Mouse (Mus musculus): ENCODE results near the gene Utrn. TPM values are rescaled to one million over a fixed set of nuclear protein-coding genes. Genes with fewer than 3 reads are reported as not detected.

The Utrn gene
- total RNA-seq, 1 experiment from 2014 or later: 63.7 TPM

GRCm38 (mm10) chr10:12787965-12788364 lies 81.2 kb downstream of the Utrn start:
- no peak for ATAC-seq (replicated peaks in 1 of 2; ENCODE audit: insufficient read depth in 1 of 2, low FRiP score in 2 of 2, low TSS enrichment in 1 of 2, low read depth in 1 of 2, poor library complexity in 2 of 2, severe bottlenecking in 2 of 2)

DNA sequence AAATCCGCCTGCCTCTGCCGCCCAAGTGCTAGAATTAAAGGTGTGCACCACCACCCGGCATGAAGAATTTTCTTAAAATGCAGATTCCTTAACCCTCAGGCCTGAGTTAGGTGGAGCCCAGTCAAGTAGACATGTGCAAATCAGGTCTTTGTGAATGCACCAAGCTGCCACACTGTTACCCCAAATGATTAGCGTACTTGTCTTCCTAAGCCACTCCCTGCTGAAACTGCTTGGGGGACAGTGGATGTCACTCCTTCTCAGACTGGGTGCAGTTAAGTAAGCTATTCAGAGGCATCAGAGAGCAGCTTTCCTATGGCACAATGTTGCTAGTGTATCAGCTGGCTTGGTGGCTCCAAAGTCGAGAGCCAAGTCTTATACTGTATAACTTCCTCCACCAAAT lies 83.9 kb downstream of the Utrn start:
- ATAC-seq (replicated peaks in 1 of 2; ENCODE audit: insufficient read depth in 1 of 2, low FRiP score in 2 of 2, low TSS enrichment in 1 of 2, low read depth in 1 of 2, poor library complexity in 2 of 2, severe bottlenecking in 2 of 2): no peak

DNA sequence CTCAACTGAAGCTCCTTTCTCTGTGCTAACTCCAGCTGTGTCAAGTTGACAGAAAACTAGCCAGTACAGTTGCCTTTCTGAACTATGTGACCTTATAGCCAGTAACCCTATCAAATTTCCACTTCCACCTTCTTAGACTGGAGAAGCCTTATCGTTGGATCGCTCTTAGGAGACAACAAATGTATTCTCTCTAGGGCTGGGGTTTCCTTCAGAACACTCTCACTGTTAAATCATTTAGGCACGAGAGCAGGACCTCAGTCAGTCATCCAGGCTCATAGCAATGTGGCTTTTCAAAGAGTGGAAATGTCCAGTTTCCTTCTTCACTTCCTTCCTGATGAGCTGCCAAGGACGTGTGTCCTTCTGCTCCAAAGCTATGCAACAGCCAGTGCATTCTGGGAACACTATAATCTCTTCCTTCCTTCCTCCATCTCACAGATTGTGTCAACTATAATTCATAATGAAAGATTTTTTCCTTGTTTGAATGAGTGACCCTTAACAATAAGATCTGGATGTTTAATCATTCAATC lies 87.7 kb downstream of the Utrn start:
- no peak for ATAC-seq (replicated peaks in 1 of 2; ENCODE audit: insufficient read depth in 1 of 2, low FRiP score in 2 of 2, low TSS enrichment in 1 of 2, low read depth in 1 of 2, poor library complexity in 2 of 2, severe bottlenecking in 2 of 2)

- ATAC-seq (replicated peaks in 1 of 2; ENCODE audit: insufficient read depth in 1 of 2, low FRiP score in 2 of 2, low TSS enrichment in 1 of 2, low read depth in 1 of 2, poor library complexity in 2 of 2, severe bottlenecking in 2 of 2): 0 out of 4 replicates have a peak, but pooled peaks of 1 of the 2 experiments have one; percentile 2
These were observed 96.0 kb downstream of the Utrn start for GRCm38 (mm10) chr10:12773178-12773577.

- no peak for ATAC-seq (replicated peaks in 1 of 2; ENCODE audit: insufficient read depth in 1 of 2, low FRiP score in 2 of 2, low TSS enrichment in 1 of 2, low read depth in 1 of 2, poor library complexity in 2 of 2, severe bottlenecking in 2 of 2)
These were observed 97.7 kb downstream of the Utrn start for GRCm38 (mm10) chr10:12771511-12771910.

- ATAC-seq (replicated peaks in 1 of 2; ENCODE audit: insufficient read depth in 1 of 2, low FRiP score in 2 of 2, low TSS enrichment in 1 of 2, low read depth in 1 of 2, poor library complexity in 2 of 2, severe bottlenecking in 2 of 2): no peak
These were observed 106.5 kb downstream of the Utrn start for GRCm38 (mm10) chr10:12762668-12763067.

DNA sequence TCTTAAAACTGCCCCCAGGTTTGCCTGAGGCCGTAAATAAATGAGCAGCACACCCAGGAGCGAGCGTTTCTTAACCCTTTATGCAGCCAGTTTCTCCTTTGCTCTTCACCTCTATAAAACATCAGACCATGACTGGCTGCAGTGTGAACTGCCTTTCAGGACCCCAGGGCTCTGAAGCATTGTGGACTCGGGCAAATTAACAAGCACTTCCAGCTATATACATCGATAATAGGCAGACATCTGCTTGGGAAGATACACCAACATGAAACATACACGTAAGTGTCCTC lies 110.5 kb downstream of the Utrn start:
- ATAC-seq (replicated peaks in 1 of 2; ENCODE audit: insufficient read depth in 1 of 2, low FRiP score in 2 of 2, low TSS enrichment in 1 of 2, low read depth in 1 of 2, poor library complexity in 2 of 2, severe bottlenecking in 2 of 2): no peak

DNA sequence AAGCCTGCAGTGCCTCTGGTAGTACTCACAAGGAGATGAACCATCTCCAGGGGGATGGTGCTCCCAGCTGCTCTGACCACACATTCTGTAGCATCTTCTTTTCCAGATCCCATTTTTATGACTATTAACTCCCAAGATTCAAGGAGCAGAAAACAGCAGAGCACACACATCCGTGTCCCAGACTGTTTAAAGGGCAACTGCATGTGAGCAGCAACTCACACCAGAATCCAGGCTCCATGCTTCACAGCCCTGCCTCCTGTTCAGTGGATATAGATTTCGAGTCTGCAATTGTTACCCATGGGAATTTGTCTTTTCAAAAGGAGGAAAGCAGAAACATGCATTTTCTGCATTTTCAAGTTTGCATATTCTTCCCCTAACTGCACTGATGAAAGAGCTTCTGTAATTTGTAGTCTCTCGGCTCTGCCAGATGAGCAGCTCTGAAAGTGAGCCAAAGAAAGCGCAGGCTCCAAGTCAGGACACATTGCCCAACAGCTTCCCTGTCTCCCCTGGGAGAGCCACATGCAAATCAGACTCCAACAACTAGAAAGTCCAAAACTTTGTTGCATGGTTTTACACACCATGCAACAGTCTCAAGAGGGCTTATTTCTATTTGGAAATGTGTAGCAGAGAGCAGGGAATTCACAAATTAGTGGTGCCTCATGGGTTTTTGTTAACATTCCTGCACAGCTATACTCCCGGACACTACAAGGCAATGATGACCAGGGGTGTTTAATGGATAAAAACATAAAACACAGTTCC lies 111.0 kb downstream of the Utrn start:
- no peak for ATAC-seq (replicated peaks in 1 of 2; ENCODE audit: insufficient read depth in 1 of 2, low FRiP score in 2 of 2, low TSS enrichment in 1 of 2, low read depth in 1 of 2, poor library complexity in 2 of 2, severe bottlenecking in 2 of 2)

DNA sequence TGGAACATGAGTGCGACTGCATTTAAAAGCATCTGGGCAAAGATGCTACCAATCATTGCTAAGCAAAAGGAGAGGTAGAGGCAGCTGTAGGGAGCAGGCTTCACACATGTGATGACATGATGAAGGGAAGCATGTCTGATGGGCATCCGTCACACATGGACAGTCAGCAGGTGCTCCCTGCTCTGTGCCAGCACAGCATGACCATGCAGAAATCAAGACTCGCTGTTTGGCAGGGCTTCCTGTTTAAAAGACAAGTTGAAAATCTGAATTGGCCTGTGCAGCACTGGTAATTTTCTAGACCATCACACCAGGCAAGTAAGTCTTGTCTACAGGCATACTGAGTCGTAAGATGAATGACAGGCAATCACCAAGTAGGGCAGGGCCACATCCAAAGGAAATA lies 112.5 kb downstream of the Utrn start:
- peak; percentile 63 to 83; a peak in 3 of 4 replicates for ATAC-seq (replicated peaks in 1 of 2; ENCODE audit: insufficient read depth in 1 of 2, low FRiP score in 2 of 2, low TSS enrichment in 1 of 2, low read depth in 1 of 2, poor library complexity in 2 of 2, severe bottlenecking in 2 of 2)

- no peak for ATAC-seq (replicated peaks in 1 of 2; ENCODE audit: insufficient read depth in 1 of 2, low FRiP score in 2 of 2, low TSS enrichment in 1 of 2, low read depth in 1 of 2, poor library complexity in 2 of 2, severe bottlenecking in 2 of 2)
These were observed 114.3 kb downstream of the Utrn start for GRCm38 (mm10) chr10:12754911-12755310.

DNA sequence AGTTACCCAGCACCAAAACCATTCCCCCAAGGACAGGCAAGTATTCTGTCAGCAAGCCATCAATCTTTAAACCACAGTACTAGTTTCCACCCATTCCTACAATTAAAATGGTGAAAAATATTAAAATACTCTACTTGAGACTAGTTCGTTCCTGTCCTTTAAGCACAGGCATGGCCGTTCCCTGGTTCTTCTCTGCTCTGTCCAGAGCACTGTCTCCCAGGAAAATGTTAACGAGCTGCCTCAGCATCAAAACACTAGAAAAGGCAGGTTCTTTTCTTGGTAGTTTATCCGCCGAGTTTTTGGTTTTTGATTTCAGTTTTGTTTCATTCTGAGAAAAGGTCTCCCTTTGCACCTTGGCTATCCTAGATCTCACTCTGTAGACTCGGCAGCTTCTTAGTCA lies 115.0 kb downstream of the Utrn start:
- no peak for ATAC-seq (replicated peaks in 1 of 2; ENCODE audit: insufficient read depth in 1 of 2, low FRiP score in 2 of 2, low TSS enrichment in 1 of 2, low read depth in 1 of 2, poor library complexity in 2 of 2, severe bottlenecking in 2 of 2)

GRCm38 (mm10) chr10:12743717-12744116 lies 125.4 kb downstream of the Utrn start:
- peak; percentile 69 to 73 for ATAC-seq (replicated peaks in 1 of 2; ENCODE audit: insufficient read depth in 1 of 2, low FRiP score in 2 of 2, low TSS enrichment in 1 of 2, low read depth in 1 of 2, poor library complexity in 2 of 2, severe bottlenecking in 2 of 2)

- no peak for ATAC-seq (replicated peaks in 1 of 2; ENCODE audit: insufficient read depth in 1 of 2, low FRiP score in 2 of 2, low TSS enrichment in 1 of 2, low read depth in 1 of 2, poor library complexity in 2 of 2, severe bottlenecking in 2 of 2)
These were observed 129.7 kb downstream of the Utrn start for GRCm38 (mm10) chr10:12739302-12739987.

GRCm38 (mm10) chr10:12737926-12738325 lies 131.2 kb downstream of the Utrn start:
- no peak for ATAC-seq (replicated peaks in 1 of 2; ENCODE audit: insufficient read depth in 1 of 2, low FRiP score in 2 of 2, low TSS enrichment in 1 of 2, low read depth in 1 of 2, poor library complexity in 2 of 2, severe bottlenecking in 2 of 2)

- ATAC-seq (replicated peaks in 1 of 2; ENCODE audit: insufficient read depth in 1 of 2, low FRiP score in 2 of 2, low TSS enrichment in 1 of 2, low read depth in 1 of 2, poor library complexity in 2 of 2, severe bottlenecking in 2 of 2): no peak
These were observed 132.0 kb downstream of the Utrn start for GRCm38 (mm10) chr10:12736861-12737835.

GRCm38 (mm10) chr10:12735695-12736094 lies 133.5 kb downstream of the Utrn start:
- no peak for ATAC-seq (replicated peaks in 1 of 2; ENCODE audit: insufficient read depth in 1 of 2, low FRiP score in 2 of 2, low TSS enrichment in 1 of 2, low read depth in 1 of 2, poor library complexity in 2 of 2, severe bottlenecking in 2 of 2)

DNA sequence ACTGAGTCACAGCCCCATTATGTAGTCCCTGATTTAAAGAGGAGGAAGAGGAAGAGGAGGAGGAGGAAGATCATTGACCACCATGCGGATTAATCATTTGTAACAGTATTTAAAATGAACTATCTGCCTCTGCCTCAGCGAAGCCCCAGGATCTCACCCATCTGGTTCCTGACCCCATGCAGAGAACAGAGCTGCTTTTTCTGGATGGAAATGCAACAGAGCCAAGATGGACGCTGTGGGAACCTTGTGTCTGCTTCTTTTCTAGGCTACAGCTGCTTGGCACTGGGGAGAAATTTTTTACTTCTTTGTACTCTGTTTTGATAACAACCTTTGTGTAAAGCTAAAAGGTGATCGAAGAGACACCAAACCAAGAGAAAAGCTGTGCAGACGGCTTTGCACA lies 137.7 kb downstream of the Utrn start:
- ATAC-seq (replicated peaks in 1 of 2; ENCODE audit: insufficient read depth in 1 of 2, low FRiP score in 2 of 2, low TSS enrichment in 1 of 2, low read depth in 1 of 2, poor library complexity in 2 of 2, severe bottlenecking in 2 of 2): no peak

DNA sequence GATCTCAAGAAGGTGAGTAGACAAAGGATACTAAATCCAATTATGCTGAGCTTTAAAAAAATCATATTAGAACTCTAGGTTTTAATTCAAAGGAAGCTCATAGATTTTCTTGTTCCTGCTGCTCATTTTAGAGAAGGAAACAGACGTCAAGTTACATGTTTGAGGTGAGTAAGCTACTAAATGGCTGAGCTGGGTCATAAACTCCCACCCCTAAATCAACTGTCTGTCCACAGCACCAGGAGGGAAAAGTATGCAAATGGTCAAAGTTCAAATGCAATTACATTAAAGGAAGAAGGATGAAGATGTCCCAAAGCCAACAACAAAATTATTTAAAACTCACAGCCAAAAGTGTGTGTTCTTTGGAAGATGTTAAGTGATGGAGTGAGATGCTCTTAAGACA lies 139.5 kb downstream of the Utrn start:
- no peak for ATAC-seq (replicated peaks in 1 of 2; ENCODE audit: insufficient read depth in 1 of 2, low FRiP score in 2 of 2, low TSS enrichment in 1 of 2, low read depth in 1 of 2, poor library complexity in 2 of 2, severe bottlenecking in 2 of 2)
